Mouse (Mus musculus): Measurements from ENCODE around the gene Esr1. TPM values are rescaled to one million over a fixed set of nuclear protein-coding genes. Genes with fewer than 3 reads are reported as not detected.

Esr1 gene
- polyA plus RNA-seq, 1 experiment: not detected

DNA sequence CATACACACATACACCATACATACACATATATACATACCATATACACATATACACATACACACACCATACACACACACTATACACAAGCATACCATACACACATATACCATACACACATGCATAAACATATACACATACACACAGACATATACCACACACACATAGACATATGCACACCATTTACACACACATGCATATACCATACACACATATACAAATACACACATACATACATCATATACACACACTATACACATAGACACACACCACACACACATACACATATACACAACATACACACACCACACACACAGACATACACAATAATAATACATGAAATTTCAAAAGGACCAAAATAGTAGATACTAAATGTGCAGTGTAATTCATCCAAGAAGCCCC, 400.6 kb downstream of the Esr1 start:
- H3K4me3 ChIP-seq (ENCODE audit: low read depth, low read length): no peak overlapping the region
- H3K36me3 ChIP-seq (ENCODE audit: control insufficient read depth, insufficient read depth, low read length, poor library complexity, severe bottlenecking): no peaks in the 10 kb centered on the region
- no peaks in the 10 kb centered on the region for H3K4me1 ChIP-seq (ENCODE audit: control insufficient read depth, insufficient read depth, low read length)
- no peaks in the 10 kb centered on the region for H3K9me3 ChIP-seq (replicated peaks; ENCODE audit: control insufficient read depth, insufficient read depth, low read length, poor library complexity, severe bottlenecking)
- no peaks in the 10 kb centered on the region for H3K27me3 ChIP-seq (ENCODE audit: control insufficient read depth, insufficient read depth, low read length, poor library complexity, severe bottlenecking)
- no peak overlapping the region for H3K9ac ChIP-seq (ENCODE audit: low read depth, poor library complexity, severe bottlenecking)
- H3K27ac ChIP-seq (ENCODE audit: insufficient read depth, low read length): no peak overlapping the region
- no peak for TF ChIP-seq CTCF (IDR thresholded peaks at IDR 0.05; ENCODE audit: low read depth, low read length)

DNA sequence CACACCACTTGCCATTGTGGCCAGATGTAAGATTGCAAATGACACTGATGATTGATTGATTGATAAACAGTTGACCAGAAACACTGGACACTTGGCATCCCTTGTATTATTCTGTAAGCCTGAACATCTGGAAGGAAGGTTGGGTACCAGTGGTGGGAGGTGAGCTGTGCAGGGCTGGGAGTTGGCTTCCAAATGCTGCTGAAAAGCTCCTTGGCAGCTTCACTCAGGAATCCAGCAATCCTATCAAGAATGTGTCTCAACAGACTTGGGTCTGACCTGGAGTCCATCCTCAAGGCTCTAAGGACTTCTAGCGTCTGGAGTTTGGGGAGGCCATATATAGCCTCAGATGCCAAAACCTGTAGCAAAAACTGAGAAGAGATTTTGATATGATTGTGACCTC, 403.6 kb downstream of the Esr1 start:
- Histone ChIP-seq H3K36me3 (ENCODE audit: control insufficient read depth, insufficient read depth, low read length, poor library complexity, severe bottlenecking) (no peaks in the 10 kb centered on the region), H3K9me3 (replicated peaks; ENCODE audit: control insufficient read depth, insufficient read depth, low read length, poor library complexity, severe bottlenecking) (no peaks in the 10 kb centered on the region), H3K27me3 (ENCODE audit: control insufficient read depth, insufficient read depth, low read length, poor library complexity, severe bottlenecking) (no peaks in the 10 kb centered on the region), H3K4me1 (ENCODE audit: control insufficient read depth, insufficient read depth, low read length) (no peaks in the 10 kb centered on the region), H3K9ac (ENCODE audit: low read depth, poor library complexity, severe bottlenecking) (no peak overlapping the region), H3K4me3 (ENCODE audit: low read depth, low read length) (no peak overlapping the region), H3K27ac (ENCODE audit: insufficient read depth, low read length) (no peak overlapping the region)
- TF ChIP-seq POLR2A (IDR thresholded peaks at IDR 0.05; ENCODE audit: insufficient read depth, low read length) (no peak), CTCF (IDR thresholded peaks at IDR 0.05; ENCODE audit: low read depth, low read length) (no peak), EP300 (IDR thresholded peaks at IDR 0.05; ENCODE audit: insufficient read depth, low read depth, low read length) (no peak)

DNA sequence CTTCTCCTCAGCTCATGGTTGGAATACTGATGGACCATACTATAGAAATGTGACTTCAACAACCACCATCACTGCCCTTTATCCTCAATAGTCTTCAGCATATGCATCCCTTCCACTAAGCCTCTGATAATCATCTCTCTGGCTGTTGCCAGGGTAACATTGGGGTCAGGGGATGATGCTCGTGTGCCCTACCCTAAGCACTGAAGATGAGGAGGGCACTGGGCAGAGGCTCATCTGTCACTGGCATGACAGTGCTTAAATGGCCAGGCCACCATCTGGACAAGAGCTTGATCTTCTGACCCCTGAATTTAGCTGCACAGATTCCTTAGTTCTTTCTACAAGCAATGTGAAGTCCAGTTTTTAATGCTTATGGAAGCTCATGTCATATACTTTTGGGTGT, 405.8 kb downstream of the Esr1 start:
- Histone ChIP-seq H3K4me1 (ENCODE audit: control insufficient read depth, insufficient read depth, low read length) (no peaks in the 10 kb centered on the region), H3K27me3 (ENCODE audit: control insufficient read depth, insufficient read depth, low read length, poor library complexity, severe bottlenecking) (no peaks in the 10 kb centered on the region), H3K4me3 (ENCODE audit: low read depth, low read length) (no peak overlapping the region), H3K27ac (ENCODE audit: insufficient read depth, low read length) (no peak overlapping the region), H3K9me3 (replicated peaks; ENCODE audit: control insufficient read depth, insufficient read depth, low read length, poor library complexity, severe bottlenecking) (no peaks in the 10 kb centered on the region), H3K36me3 (ENCODE audit: control insufficient read depth, insufficient read depth, low read length, poor library complexity, severe bottlenecking) (no peaks in the 10 kb centered on the region), H3K9ac (ENCODE audit: low read depth, poor library complexity, severe bottlenecking) (no peak overlapping the region)
- TF ChIP-seq EP300 (IDR thresholded peaks at IDR 0.05; ENCODE audit: insufficient read depth, low read depth, low read length) (no peak), POLR2A (IDR thresholded peaks at IDR 0.05; ENCODE audit: insufficient read depth, low read length) (no peak), CTCF (IDR thresholded peaks at IDR 0.05; ENCODE audit: low read depth, low read length) (no peak)

DNA sequence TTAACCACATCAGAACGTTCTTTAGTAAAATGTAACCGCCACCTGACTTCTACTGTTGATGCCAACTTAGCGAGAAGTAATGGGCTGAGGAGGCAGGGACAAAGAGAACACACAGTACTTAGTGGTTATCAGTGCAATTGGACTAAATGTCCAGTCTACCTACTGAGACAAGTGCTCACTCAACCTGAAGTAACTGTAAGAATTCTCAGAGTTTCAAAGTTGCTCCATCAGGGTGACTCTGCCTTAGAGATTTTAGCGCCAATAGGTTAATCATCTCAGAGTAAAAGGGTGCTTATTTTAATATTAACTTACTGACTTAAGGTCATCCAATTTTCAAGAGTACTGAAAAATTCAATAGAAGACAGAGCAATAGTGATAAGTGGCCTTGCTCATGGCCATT, 414.5 kb downstream of the Esr1 start:
- H3K4me1 ChIP-seq (ENCODE audit: control insufficient read depth, insufficient read depth, low read length): peaks cover 2% of the 10 kb centered on the region
- H3K36me3 ChIP-seq (ENCODE audit: control insufficient read depth, insufficient read depth, low read length, poor library complexity, severe bottlenecking): no peaks in the 10 kb centered on the region
- H3K4me3 ChIP-seq (ENCODE audit: low read depth, low read length): no peak overlapping the region

GRCm38 (mm10) chr10:5027208-5027607, 415.8 kb downstream of the Esr1 start:
- no peak for TF ChIP-seq EP300 (IDR thresholded peaks at IDR 0.05; ENCODE audit: insufficient read depth, low read depth, low read length)
- TF ChIP-seq CTCF (IDR thresholded peaks at IDR 0.05; ENCODE audit: low read depth, low read length): no peak
- TF ChIP-seq POLR2A (IDR thresholded peaks at IDR 0.05; ENCODE audit: insufficient read depth, low read length): no peak
- Histone ChIP-seq H3K36me3 (ENCODE audit: control insufficient read depth, insufficient read depth, low read length, poor library complexity, severe bottlenecking) (no peaks in the 10 kb centered on the region), H3K27me3 (ENCODE audit: control insufficient read depth, insufficient read depth, low read length, poor library complexity, severe bottlenecking) (no peaks in the 10 kb centered on the region), H3K9ac (ENCODE audit: low read depth, poor library complexity, severe bottlenecking) (no peak overlapping the region), H3K27ac (ENCODE audit: insufficient read depth, low read length) (no peak overlapping the region), H3K9me3 (replicated peaks; ENCODE audit: control insufficient read depth, insufficient read depth, low read length, poor library complexity, severe bottlenecking) (no peaks in the 10 kb centered on the region), H3K4me3 (ENCODE audit: low read depth, low read length) (no peak overlapping the region), H3K4me1 (ENCODE audit: control insufficient read depth, insufficient read depth, low read length) (peaks cover 2% of the 10 kb centered on the region)

More for the DNA sequence above, 414.5 kb downstream of the Esr1 start:
- no peak overlapping the region for H3K9ac ChIP-seq (ENCODE audit: low read depth, poor library complexity, severe bottlenecking)
- H3K9me3 ChIP-seq (replicated peaks; ENCODE audit: control insufficient read depth, insufficient read depth, low read length, poor library complexity, severe bottlenecking): no peaks in the 10 kb centered on the region
- TF ChIP-seq POLR2A (IDR thresholded peaks at IDR 0.05; ENCODE audit: insufficient read depth, low read length): no peak
- TF ChIP-seq EP300 (IDR thresholded peaks at IDR 0.05; ENCODE audit: insufficient read depth, low read depth, low read length): no peak
- no peak for TF ChIP-seq CTCF (IDR thresholded peaks at IDR 0.05; ENCODE audit: low read depth, low read length)
- no peak overlapping the region for H3K27ac ChIP-seq (ENCODE audit: insufficient read depth, low read length)
- no peaks in the 10 kb centered on the region for H3K27me3 ChIP-seq (ENCODE audit: control insufficient read depth, insufficient read depth, low read length, poor library complexity, severe bottlenecking)

DNA sequence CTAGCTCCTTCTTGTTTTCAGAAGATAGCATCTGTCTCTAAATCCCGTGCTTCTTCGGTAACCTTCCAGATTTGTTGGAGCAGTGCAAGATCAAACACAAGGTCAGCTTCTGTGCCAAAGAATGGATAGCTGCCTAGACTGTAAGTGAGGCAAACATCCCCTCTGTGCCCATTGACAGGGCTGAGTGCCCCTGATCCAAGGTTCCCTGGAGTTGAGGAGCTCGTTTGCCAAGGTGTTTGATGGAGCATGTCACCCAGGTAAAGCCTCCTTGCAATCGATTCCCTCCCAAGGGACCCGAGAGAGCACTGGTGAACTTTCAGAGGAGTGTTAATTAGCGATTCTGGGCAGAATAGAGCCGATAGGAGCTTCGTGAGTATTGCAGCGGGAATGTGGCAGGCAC, 416.9 kb downstream of the Esr1 start:
- Histone ChIP-seq H3K27ac (ENCODE audit: insufficient read depth, low read length) (no peak overlapping the region), H3K27me3 (ENCODE audit: control insufficient read depth, insufficient read depth, low read length, poor library complexity, severe bottlenecking) (no peaks in the 10 kb centered on the region), H3K36me3 (ENCODE audit: control insufficient read depth, insufficient read depth, low read length, poor library complexity, severe bottlenecking) (no peaks in the 10 kb centered on the region), H3K9me3 (replicated peaks; ENCODE audit: control insufficient read depth, insufficient read depth, low read length, poor library complexity, severe bottlenecking) (no peaks in the 10 kb centered on the region), H3K4me1 (ENCODE audit: control insufficient read depth, insufficient read depth, low read length) (peaks cover 2% of the 10 kb centered on the region), H3K4me3 (ENCODE audit: low read depth, low read length) (no peak overlapping the region), H3K9ac (ENCODE audit: low read depth, poor library complexity, severe bottlenecking) (no peak overlapping the region)
- TF ChIP-seq EP300 (IDR thresholded peaks at IDR 0.05; ENCODE audit: insufficient read depth, low read depth, low read length) (no peak), POLR2A (IDR thresholded peaks at IDR 0.05; ENCODE audit: insufficient read depth, low read length) (no peak), CTCF (IDR thresholded peaks at IDR 0.05; ENCODE audit: low read depth, low read length) (no peak)
